Mouse (Mus musculus) embryonic facial prominence, embryonic 12.5 days (tissue): ENCODE data around the gene Zfp366. TPM values are rescaled to one million over a fixed set of nuclear protein-coding genes. Genes with fewer than 3 reads are reported as not detected.

ENCODE experiments used
- ATAC-seq: fragments of 200-750 bp; cut with Nextera tagmentation; 2 replicates; pipeline ENCODE4 v1.8.0; 2017; ENCODE audit not compliant: insufficient number of reproducible peaks, insufficient read depth, low FRiP score, low TSS enrichment
- H3K27ac ChIP-seq: fragments of 300-500 bp; sonication (generic); 2 replicates; pipeline ENCODE4 v1.5.1; 2016; ENCODE audit warnings: mild to moderate bottlenecking
- H3K27me3 ChIP-seq: fragments of 300-500 bp; sonication (generic); 2 replicates; pipeline ENCODE4 v1.6.1; 2016; ENCODE audit warnings: mild to moderate bottlenecking, moderate library complexity
- H3K36me3 ChIP-seq: fragments of 300-500 bp; sonication (generic); 2 replicates; pipeline ENCODE4 v1.6.1; 2016; ENCODE audit warnings: mild to moderate bottlenecking
- H3K4me1 ChIP-seq: fragments of 300-500 bp; sonication (generic); 2 replicates; pipeline ENCODE4 v1.6.1; 2016
- H3K4me2 ChIP-seq: fragments of 300-500 bp; sonication (generic); replicated peaks from 2 replicates; pipeline ENCODE4 v1.6.1; 2016; ENCODE audit warnings: mild to moderate bottlenecking, moderate library complexity
- H3K4me3 ChIP-seq: fragments of 300-500 bp; sonication (generic); 2 replicates; pipeline ENCODE4 v1.5.1; 2016; ENCODE audit warnings: mild to moderate bottlenecking
- H3K9ac ChIP-seq: fragments of 300-500 bp; sonication (generic); 2 replicates; pipeline ENCODE4 v1.6.1; 2016; ENCODE audit warnings: mild to moderate bottlenecking, moderate library complexity
- H3K9me3 ChIP-seq: fragments of 300-500 bp; sonication (generic); 2 replicates; pipeline ENCODE4 v1.6.1; 2016; ENCODE audit warnings: mild to moderate bottlenecking, moderate library complexity
- WGBS: fragments of 180-500 bp; shearing (Covaris S2); methylation state at CpG from one replicate; pipeline ENCODE4 v1.1.7; 2016; 5-methylcytosine and 5-hydroxymethylcytosine counted together
- polyA plus RNA-seq: library from polyadenylated mRNA; unstranded; fragments of >200 nt; fragmentation: Nextera tagmentation; extraction: Ambion mirVana; gene quantifications from 2 replicates; pipeline ENCODE4 v1.2.1, GENCODE M21; 2016

Zfp366 gene
- polyA plus RNA-seq, 1 experiment from 2014 or later, result 0.41 TPM

DNA sequence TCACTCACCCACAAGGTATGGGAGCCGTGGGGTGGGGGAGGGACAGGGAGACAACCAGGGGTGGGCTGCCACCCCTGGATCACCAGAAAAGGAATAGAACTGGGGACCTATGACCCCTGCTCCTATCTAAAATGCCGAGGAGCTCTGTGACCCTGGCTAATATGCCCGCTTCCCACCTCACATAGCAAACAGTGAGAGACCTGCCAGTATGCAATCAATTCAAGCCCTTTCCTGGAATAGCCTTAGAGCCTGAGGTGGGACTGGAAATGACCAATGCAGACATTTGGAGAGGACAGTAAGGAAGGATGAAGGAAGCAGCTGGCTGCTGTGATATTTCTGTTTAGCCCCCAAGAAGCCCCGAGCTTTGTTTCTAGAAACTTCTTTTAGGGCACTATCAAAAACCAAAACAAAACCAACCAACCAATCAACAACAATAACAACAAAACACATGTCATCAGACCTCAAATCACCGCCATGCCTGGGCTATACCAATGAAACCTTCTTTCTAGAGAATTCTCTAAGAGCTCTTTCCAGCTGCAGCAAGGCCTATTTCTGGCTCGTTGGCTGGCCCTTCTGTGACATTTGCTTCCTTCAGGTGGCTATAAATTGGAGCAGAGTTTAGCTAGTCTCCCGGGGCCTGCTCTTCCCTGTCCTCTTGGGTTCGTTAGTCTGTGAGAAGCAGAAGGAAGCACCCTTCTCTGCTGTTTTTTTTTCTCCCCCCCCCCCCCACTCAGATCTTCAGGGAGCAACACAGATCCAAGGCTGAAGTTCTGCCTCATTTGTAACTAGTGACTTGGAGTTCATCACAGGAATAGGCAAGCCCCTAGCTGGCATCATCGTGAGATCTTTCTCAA lies 45.2 kb downstream of the Zfp366 start:
- no peak for ATAC-seq
- no peaks in the 10 kb centered on the region for H3K27me3 ChIP-seq
- no peak overlapping the region for H3K4me2 ChIP-seq
- no peaks in the 10 kb centered on the region for H3K36me3 ChIP-seq
- no peaks in the 10 kb centered on the region for H3K9me3 ChIP-seq
- H3K4me3 ChIP-seq, result no peak overlapping the region
- no peak overlapping the region for H3K9ac ChIP-seq
- 0 out of 2 replicates have a peak, but pooled peaks cover 3% of the 10 kb centered on the region for H3K4me1 ChIP-seq
- 74% methylated on average over 9 of the region's 9 CpGs for WGBS
- no peak overlapping the region for H3K27ac ChIP-seq

- ATAC-seq, result no peak
- WGBS, result 19% methylated on average over 3 of the region's 3 CpGs
- 0 out of 2 replicates have a peak, but pooled peaks cover 3% of the 10 kb centered on the region for H3K4me1 ChIP-seq
- H3K4me3 ChIP-seq, result no peak overlapping the region
- no peak overlapping the region for H3K27ac ChIP-seq
- no peaks in the 10 kb centered on the region for H3K36me3 ChIP-seq
- no peak overlapping the region for H3K4me2 ChIP-seq
- no peaks in the 10 kb centered on the region for H3K27me3 ChIP-seq
- no peak overlapping the region for H3K9ac ChIP-seq
- no peaks in the 10 kb centered on the region for H3K9me3 ChIP-seq
Observed at GRCm38 (mm10) chr13:99230495-99230868, 45.9 kb downstream of the Zfp366 start.

DNA sequence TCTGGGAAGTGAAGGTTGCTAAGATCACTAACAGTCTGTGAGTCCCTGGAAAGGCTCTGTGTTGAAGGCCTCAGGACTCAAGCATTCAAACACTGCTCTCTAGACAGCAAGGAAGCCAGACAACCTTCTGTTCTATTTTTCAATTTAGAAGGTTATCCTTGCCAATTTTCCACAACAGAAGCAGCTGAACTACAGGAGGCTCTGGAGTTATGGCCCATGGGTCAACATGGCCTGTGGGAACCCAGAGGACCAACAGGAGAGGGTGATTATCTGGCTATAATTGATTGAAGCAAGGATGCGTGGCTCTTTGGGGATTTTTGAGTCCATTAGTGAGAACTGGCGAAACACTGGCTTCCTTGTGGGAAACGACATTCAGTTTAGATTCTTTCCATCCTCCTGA lies 48.7 kb downstream of the Zfp366 start:
- Histone ChIP-seq H3K4me1 (peaks cover 3% of the 10 kb centered on the region; the same call in 1 of the 2 replicates), H3K4me3 (no peak overlapping the region), H3K9ac (no peak overlapping the region), H3K36me3 (no peaks in the 10 kb centered on the region), H3K4me2 (no peak overlapping the region), H3K27ac (0 out of 2 replicates have a peak overlapping the region, but pooled peaks have one; percentile 7), H3K9me3 (no peaks in the 10 kb centered on the region), H3K27me3 (no peaks in the 10 kb centered on the region)
- 53% methylated on average over 3 of the region's 3 CpGs for WGBS
- no peak for ATAC-seq

DNA sequence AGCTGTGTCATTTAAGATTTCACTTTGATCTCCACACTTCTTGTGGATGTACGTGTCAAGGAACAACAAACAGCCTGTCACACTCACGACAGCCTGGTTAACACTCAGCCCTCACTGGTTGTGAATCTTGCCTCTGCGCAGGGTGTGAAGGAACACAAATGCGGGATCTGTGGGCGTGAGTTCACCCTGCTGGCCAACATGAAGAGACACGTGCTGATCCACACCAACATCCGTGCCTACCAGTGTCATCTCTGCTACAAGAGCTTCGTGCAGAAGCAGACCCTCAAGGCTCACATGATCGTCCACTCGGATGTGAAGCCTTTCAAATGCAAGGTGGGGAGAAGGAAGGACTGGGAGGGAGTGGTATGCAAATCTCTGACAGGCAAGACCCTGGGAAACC lies 49.3 kb downstream of the Zfp366 start:
- 80% methylated on average over 10 of the region's 10 CpGs for WGBS
- peaks cover 10% of the 10 kb centered on the region for H3K4me1 ChIP-seq

GRCm38 (mm10) chr13:99235428-99236210 lies 51.0 kb downstream of the Zfp366 start:
- H3K4me1 ChIP-seq, result peaks cover 18% of the 10 kb centered on the region
- no peak overlapping the region for H3K9ac ChIP-seq
- H3K9me3 ChIP-seq, result no peaks in the 10 kb centered on the region
- no peak overlapping the region; the same call in 1 of the 2 replicates for H3K27ac ChIP-seq
- no peaks in the 10 kb centered on the region for H3K27me3 ChIP-seq
- H3K4me3 ChIP-seq, result no peak overlapping the region
- no peak overlapping the region for H3K4me2 ChIP-seq
- no peak for ATAC-seq
- H3K36me3 ChIP-seq, result no peaks in the 10 kb centered on the region
- WGBS, result 77% methylated on average over 20 of the region's 20 CpGs

More for the DNA sequence above, 49.3 kb downstream of the Zfp366 start:
- no peaks in the 10 kb centered on the region for H3K9me3 ChIP-seq
- no peak overlapping the region for H3K27ac ChIP-seq
- H3K9ac ChIP-seq, result no peak overlapping the region
- no peak for ATAC-seq
- H3K4me3 ChIP-seq, result no peak overlapping the region
- no peaks in the 10 kb centered on the region for H3K36me3 ChIP-seq
- no peaks in the 10 kb centered on the region for H3K27me3 ChIP-seq
- no peak overlapping the region for H3K4me2 ChIP-seq

- ATAC-seq, result no peak
- 85% methylated on average over 2 of the region's 2 CpGs for WGBS
- no peaks in the 10 kb centered on the region for H3K27me3 ChIP-seq
- no peak overlapping the region for H3K4me2 ChIP-seq
- no peaks in the 10 kb centered on the region for H3K36me3 ChIP-seq
- H3K27ac ChIP-seq, result no peak overlapping the region
- peaks cover 18% of the 10 kb centered on the region for H3K4me1 ChIP-seq
- H3K4me3 ChIP-seq, result no peak overlapping the region
- no peaks in the 10 kb centered on the region for H3K9me3 ChIP-seq
- H3K9ac ChIP-seq, result no peak overlapping the region
Observed at GRCm38 (mm10) chr13:99236222-99236621, 51.6 kb downstream of the Zfp366 start.

GRCm38 (mm10) chr13:99237122-99237521 lies 52.5 kb downstream of the Zfp366 start:
- H3K27ac ChIP-seq, result peak overlapping the region; percentile 24; the same call in 1 of the 2 replicates
- H3K4me1 ChIP-seq, result peaks cover 18% of the 10 kb centered on the region
- H3K4me2 ChIP-seq, result no peak overlapping the region
- H3K4me3 ChIP-seq, result no peak overlapping the region
- 82% methylated on average over 5 of the region's 5 CpGs for WGBS
- no peaks in the 10 kb centered on the region for H3K36me3 ChIP-seq
- no peak overlapping the region for H3K9ac ChIP-seq
- H3K27me3 ChIP-seq, result no peaks in the 10 kb centered on the region
- ATAC-seq, result no peak
- H3K9me3 ChIP-seq, result no peaks in the 10 kb centered on the region

DNA sequence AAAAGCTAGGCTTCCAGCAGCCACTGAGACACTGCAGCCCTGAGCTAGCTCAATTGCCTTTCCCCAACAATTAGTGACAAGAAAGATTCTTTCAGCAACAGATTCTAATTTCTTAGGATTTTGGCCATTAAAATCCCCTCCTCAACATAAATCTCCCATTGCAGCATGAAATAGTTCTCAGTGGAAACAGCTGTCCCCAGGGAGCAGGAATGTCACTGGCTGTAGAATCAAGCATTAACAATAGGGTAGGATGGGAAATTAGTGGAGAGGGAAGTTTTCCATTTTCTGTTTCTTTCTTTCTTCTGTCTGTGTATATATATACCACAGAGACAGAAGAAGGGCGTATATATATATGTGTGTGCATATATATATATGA lies 53.2 kb downstream of the Zfp366 start:
- Histone ChIP-seq H3K4me2 (no peak overlapping the region), H3K9ac (no peak overlapping the region), H3K4me1 (peaks cover 18% of the 10 kb centered on the region), H3K36me3 (no peaks in the 10 kb centered on the region), H3K27ac (0 out of 2 replicates have a peak overlapping the region, but pooled peaks have one; percentile 67), H3K4me3 (no peak overlapping the region), H3K27me3 (no peaks in the 10 kb centered on the region), H3K9me3 (no peaks in the 10 kb centered on the region)
- WGBS, result 94% methylated on average over 1 of the region's 1 CpGs
- no peak for ATAC-seq

- H3K27ac ChIP-seq, result peak overlapping the region; percentile 67
- no peak for ATAC-seq
- H3K9me3 ChIP-seq, result no peaks in the 10 kb centered on the region
- no peak overlapping the region for H3K4me3 ChIP-seq
- no peaks in the 10 kb centered on the region for H3K27me3 ChIP-seq
- peaks cover 18% of the 10 kb centered on the region for H3K4me1 ChIP-seq
- H3K9ac ChIP-seq, result no peak overlapping the region
- no peaks in the 10 kb centered on the region for H3K36me3 ChIP-seq
- WGBS, result 57% methylated on average over 10 of the region's 10 CpGs
- H3K4me2 ChIP-seq, result no peak overlapping the region
Observed at GRCm38 (mm10) chr13:99238217-99239160, 53.9 kb downstream of the Zfp366 start.

DNA sequence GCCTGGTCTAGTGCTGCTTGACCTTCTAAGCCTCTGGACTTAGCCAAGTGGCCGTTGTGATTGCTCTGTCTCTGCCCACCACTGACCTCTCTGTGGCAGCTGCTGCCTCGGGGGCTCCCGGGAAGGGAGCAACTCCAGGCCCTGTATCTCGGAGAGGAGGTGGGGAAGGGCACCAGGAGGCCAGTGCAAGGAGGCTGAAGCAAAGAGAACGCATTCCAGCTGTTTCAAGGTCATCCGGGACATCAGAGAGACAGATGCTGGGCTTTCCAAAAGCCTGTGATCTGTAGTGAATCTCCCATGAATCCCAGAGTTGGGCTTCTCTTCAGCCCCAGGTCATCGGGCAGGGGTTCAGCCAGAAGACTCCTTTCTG lies 54.5 kb downstream of the Zfp366 start:
- Histone ChIP-seq H3K9ac (no peak overlapping the region), H3K9me3 (no peaks in the 10 kb centered on the region), H3K27ac (peak overlapping the region; percentile 67), H3K36me3 (no peaks in the 10 kb centered on the region), H3K27me3 (no peaks in the 10 kb centered on the region), H3K4me1 (peaks cover 18% of the 10 kb centered on the region), H3K4me3 (no peak overlapping the region), H3K4me2 (no peak overlapping the region)
- ATAC-seq, result no peak
- WGBS, result 16% methylated on average over 7 of the region's 7 CpGs

DNA sequence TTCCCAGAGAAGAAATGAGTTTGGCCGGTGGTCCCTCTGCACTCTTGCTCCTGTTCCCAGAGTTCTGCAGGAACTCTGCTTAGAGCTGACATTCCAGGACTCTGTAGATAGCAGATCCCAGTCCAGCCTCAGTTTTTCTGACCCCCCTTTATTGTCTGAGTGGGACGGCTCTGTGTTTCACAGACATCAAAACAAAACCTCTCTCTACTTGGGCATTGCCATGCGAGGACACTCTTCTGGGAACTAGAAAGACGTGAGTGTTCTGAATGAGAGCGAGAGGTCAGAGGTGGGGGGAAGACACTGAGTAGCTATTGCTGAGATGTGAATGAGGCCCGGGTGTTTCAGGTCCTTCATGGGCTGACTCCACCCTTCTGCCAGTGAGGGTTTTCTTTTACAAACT lies 55.1 kb downstream of the Zfp366 start:
- no peaks in the 10 kb centered on the region for H3K9me3 ChIP-seq
- no peak overlapping the region for H3K4me2 ChIP-seq
- ATAC-seq, result no peak
- H3K36me3 ChIP-seq, result no peaks in the 10 kb centered on the region
- H3K27me3 ChIP-seq, result no peaks in the 10 kb centered on the region
- H3K9ac ChIP-seq, result no peak overlapping the region
- H3K27ac ChIP-seq, result peak overlapping the region; percentile 67; the same call in 1 of the 2 replicates
- WGBS, result 12% methylated on average over 6 of the region's 6 CpGs
- H3K4me3 ChIP-seq, result no peak overlapping the region
- H3K4me1 ChIP-seq, result peaks cover 18% of the 10 kb centered on the region
